Mouse (Mus musculus) lung, postnatal 0 days (tissue): Measurements from ENCODE around the gene Olfr1423.

ENCODE experiments used
- CTCF ChIP-seq: IDR thresholded peaks from 2 replicates; pipeline ENCODE4 v1.5.1; 2016; ENCODE audit warnings: antibody characterized with exemption, mild to moderate bottlenecking
- EP300 ChIP-seq: IDR thresholded peaks from 2 replicates; pipeline ENCODE4 v1.6.1; 2016; ENCODE audit warnings: antibody characterized with exemption, mild to moderate bottlenecking, control low read depth

DNA sequence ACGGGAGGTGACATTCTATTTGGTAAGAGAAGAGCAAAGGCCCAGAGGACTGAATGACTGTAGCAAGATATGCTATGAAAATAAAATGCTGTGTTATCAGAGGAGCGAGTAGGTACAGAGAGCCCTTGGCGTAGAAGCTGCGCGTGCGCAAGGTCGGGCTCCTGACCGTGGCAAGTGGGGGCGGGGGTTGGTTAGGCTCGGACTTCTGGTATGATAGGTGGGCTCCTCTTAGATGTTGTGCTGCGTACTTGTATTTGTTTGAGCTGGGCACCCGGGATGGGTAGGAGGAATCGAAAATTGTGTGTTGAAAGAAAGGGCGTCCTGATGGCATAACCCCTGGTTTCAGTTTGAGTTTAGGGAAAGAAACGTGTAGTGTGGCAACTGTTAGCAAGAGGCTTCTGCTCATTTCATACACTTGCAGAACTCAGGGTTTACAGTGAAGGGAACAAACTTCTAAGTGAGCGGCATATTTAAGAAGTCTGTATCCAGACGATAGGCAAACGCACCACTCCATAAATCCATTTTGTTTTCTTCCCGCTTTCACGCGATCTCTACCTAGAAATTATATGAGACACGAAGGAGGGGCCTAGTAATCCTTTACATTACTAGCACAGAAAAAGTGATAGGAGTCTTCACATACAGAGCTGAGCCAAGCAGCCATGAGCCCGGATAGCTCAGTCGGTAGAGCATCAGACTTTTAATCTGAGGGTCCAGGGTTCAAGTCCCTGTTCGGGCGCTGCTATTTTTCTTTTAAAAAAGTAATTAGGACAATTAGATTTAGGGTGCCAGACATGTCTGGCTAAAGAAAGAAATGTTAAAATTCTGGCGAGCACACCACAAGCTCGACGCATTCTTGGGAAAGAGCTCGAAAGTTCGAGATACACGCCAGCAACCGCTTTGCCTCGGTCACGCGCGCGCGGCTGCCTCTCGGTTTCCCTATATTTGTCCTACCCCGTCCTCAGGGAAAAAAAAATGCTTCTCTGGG, 35.4 kb downstream of the Olfr1423 start:
- TF ChIP-seq CTCF (no peak), EP300 (no peak)
